Mouse (Mus musculus) embryonic fibroblast, embryonic 13.5 days (primary cell): ENCODE data around the gene Plxna1.

ENCODE experiments used
- CTCF ChIP-seq: IDR thresholded peaks from 2 replicates; pipeline ENCODE4 v1.5.1; 2011; ENCODE audit warnings: mild to moderate bottlenecking, control low read depth, low read length, moderate library complexity, borderline replicate concordance; ENCODE audit not compliant: insufficient read depth
- POLR2A ChIP-seq: IDR thresholded peaks from 2 replicates; pipeline ENCODE4 v1.6.1; 2011; ENCODE audit warnings: low read depth, mild to moderate bottlenecking, control low read depth, low read length, moderate library complexity

DNA sequence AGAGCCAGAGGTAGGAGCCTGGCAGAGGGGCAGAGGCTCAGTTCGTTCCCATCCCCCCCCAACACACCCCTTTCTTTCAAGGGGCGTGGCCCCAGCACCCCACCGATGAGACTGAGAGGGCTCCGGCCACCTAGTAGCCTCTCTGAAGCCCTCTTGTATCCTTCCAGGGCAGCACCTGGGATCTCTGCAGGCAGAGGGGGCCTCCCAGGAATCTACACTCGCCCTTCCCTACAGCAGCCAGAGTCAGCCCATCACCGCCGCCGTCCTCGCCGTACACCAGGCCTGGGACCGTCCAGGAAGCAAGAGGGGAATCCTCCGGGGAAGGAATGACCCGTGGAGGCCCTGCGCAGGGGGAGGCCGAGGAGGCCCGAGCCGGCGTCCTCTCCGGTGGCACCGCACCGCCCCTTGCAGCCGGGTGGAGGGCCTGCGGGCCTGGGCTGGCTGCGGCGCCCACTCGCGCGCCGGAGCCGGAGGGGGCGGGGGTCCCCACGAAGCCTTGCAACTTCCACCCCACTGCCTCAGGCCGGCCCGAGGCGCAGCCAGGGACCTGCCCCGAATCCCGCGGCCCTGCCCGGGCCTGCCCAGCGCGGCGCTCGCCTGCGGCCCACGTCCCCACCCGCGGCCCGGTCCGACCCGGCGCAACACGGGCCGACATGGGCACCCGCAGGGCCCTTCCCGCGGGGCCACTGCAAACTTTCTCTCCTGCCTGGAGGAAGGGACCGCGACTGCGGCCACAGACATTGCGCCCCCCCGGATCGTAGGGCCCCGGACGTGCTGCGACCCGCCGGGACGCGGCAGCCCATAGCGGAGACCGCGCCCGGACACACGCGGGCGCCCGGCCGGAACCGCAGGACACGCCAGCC lies 771 bp downstream of the Plxna1 start:
- TF ChIP-seq POLR2A (no peak), CTCF (no peak)
